Mouse (Mus musculus) midbrain, embryonic 10.5 days (tissue): ENCODE data around the gene Tmem54. TPM values are rescaled to one million over a fixed set of nuclear protein-coding genes. Genes with fewer than 3 reads are reported as not detected.

Experiments
- DNase-seq: peaks from one replicate; pipeline ENCODE4 v3.0.0-alpha.2; 2017; ENCODE audit warnings: low spot score
- H3K27ac ChIP-seq: fragments of 300-500 bp; sonication (generic); replicated peaks from 2 replicates; pipeline ENCODE4 v1.5.1; 2016; ENCODE audit warnings: mild to moderate bottlenecking
- H3K27me3 ChIP-seq: fragments of 300-500 bp; sonication (generic); 2 replicates; pipeline ENCODE4 v1.6.1; 2016; ENCODE audit warnings: low read depth, mild to moderate bottlenecking; ENCODE audit not compliant: poor library complexity, severe bottlenecking
- H3K36me3 ChIP-seq: fragments of 300-500 bp; sonication (generic); 2 replicates; pipeline ENCODE4 v1.6.1; 2016; ENCODE audit warnings: mild to moderate bottlenecking, moderate library complexity
- H3K4me1 ChIP-seq: fragments of 300-500 bp; sonication (generic); 2 replicates; pipeline ENCODE4 v1.6.1; 2016
- H3K4me3 ChIP-seq: fragments of 300-500 bp; sonication (generic); 2 replicates; pipeline ENCODE4 v1.5.1; 2016; ENCODE audit warnings: mild to moderate bottlenecking, moderate library complexity
- H3K9me3 ChIP-seq: fragments of 300-500 bp; sonication (generic); replicated peaks from 2 replicates; pipeline ENCODE4 v1.6.1; 2016; ENCODE audit warnings: mild to moderate bottlenecking
- WGBS: fragments of 180-500 bp; shearing (Covaris S2); methylation state at CpG from one replicate; pipeline ENCODE4 v1.1.7; 2016; 5-methylcytosine and 5-hydroxymethylcytosine counted together
- polyA plus RNA-seq: library from polyadenylated mRNA; unstranded; fragments of >200 nt; fragmentation: Nextera tagmentation; extraction: Ambion mirVana; gene quantifications from 2 replicates; pipeline ENCODE4 v1.2.1, GENCODE M21; 2016

Gene Tmem54
- polyA plus RNA-seq, 1 experiment from 2014 or later, result 2.1 TPM

DNA sequence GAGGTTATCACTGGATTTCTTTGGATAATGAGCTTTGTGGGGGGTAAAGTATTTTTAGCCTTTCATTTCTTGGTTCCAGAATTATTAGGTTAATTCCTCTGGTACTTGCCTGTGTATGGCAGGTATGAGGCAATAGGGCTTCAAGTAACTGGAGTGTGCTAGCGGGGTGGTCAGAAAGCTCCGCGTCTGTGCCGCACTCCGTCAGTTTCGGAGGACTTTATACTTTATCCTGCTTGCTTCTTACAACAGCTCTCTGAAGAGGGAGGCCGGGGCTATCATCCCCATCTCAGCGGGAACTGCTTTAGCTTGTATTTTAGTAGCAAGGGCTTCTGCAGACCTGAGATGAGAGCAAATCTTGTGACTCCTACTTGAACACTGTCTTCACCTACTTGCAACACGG, 26.2 kb upstream of the Tmem54 start:
- no peaks in the 10 kb centered on the region for H3K27me3 ChIP-seq
- WGBS, result 92% methylated on average over 9 of the region's 9 CpGs
- H3K4me3 ChIP-seq, result no peak overlapping the region
- no peaks in the 10 kb centered on the region for H3K9me3 ChIP-seq
- H3K27ac ChIP-seq, result no peak overlapping the region
- H3K4me1 ChIP-seq, result no peaks in the 10 kb centered on the region
- H3K36me3 ChIP-seq, result peaks cover 95% of the 10 kb centered on the region
- DNase-seq, result no peak

GRCm38 (mm10) chr4:129081041-129081440, 24.3 kb upstream of the Tmem54 start:
- no peak overlapping the region for H3K4me3 ChIP-seq
- 89% methylated on average over 7 of the region's 7 CpGs for WGBS
- H3K27me3 ChIP-seq, result no peaks in the 10 kb centered on the region
- no peaks in the 10 kb centered on the region for H3K4me1 ChIP-seq
- peaks cover 86% of the 10 kb centered on the region for H3K36me3 ChIP-seq
- H3K9me3 ChIP-seq, result no peaks in the 10 kb centered on the region
- H3K27ac ChIP-seq, result no peak overlapping the region
- no peak for DNase-seq

DNA sequence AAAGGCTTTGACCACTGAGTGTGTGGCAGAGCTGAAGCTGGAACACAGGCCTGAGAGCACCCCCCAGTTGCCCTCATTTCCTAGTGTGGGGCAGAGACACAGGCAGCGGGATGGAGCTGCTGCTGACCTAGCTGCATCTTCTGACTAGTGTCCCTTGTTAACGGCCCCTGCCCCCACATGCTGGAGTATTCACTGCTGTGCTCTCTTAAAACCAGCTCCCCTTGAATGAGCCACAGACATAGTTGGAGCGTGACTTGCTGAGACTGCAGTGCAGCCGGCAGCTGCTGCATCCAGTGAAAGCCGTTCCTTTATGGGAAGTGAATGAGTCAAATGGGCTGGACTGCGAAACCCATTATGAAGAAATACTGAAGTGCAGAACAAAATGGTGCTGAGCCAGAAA, 23.8 kb upstream of the Tmem54 start:
- peaks cover 81% of the 10 kb centered on the region for H3K36me3 ChIP-seq

GRCm38 (mm10) chr4:129081939-129082338, 23.4 kb upstream of the Tmem54 start:
- 90% methylated on average over 3 of the region's 3 CpGs for WGBS
- DNase-seq, result no peak
- H3K27ac ChIP-seq, result no peak overlapping the region
- H3K9me3 ChIP-seq, result no peaks in the 10 kb centered on the region
- no peaks in the 10 kb centered on the region for H3K4me1 ChIP-seq
- H3K36me3 ChIP-seq, result peaks cover 77% of the 10 kb centered on the region
- no peaks in the 10 kb centered on the region for H3K27me3 ChIP-seq
- no peak overlapping the region for H3K4me3 ChIP-seq

More for the DNA sequence above, 23.8 kb upstream of the Tmem54 start:
- no peak for DNase-seq
- WGBS, result 92% methylated on average over 6 of the region's 6 CpGs
- Histone ChIP-seq H3K4me3 (no peak overlapping the region), H3K9me3 (no peaks in the 10 kb centered on the region), H3K4me1 (no peaks in the 10 kb centered on the region), H3K27ac (no peak overlapping the region), H3K27me3 (no peaks in the 10 kb centered on the region)

DNA sequence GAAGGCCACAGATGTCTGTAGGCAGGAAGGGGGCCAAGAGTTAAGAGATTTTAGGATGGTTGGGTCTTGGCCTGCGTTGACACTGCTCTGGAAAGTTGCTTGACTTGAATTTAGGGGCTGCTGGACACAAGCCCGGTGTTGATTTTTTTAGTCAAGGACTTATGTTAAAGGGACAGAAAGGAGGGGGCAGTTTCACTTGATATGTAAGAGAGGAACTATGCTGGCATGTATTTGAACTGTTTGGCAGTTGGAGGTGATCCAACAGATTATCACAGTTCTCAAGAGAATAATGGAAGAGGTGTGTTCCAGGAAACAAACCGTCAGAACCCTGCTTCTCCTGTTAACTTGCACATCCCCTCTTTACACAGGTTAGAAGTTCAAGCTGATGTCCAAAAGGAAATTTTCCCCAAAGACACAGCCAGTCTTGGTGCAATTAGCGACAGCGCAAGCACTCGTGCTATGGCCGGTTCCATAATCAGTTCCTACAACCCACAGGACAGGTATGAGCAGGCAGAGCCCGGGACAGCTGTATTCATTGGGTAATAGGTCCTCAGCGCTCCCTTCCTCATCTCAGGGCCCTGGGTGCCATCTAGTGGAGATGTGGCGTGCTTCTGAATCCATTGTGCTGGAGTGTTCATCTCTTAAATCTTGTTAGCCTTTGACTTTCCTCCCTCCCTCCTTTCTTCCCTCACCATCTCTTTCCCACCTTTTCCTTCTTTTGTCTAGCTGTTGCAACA, 22.8 kb upstream of the Tmem54 start:
- Histone ChIP-seq H3K27ac (no peak overlapping the region), H3K9me3 (no peaks in the 10 kb centered on the region), H3K36me3 (peaks cover 71% of the 10 kb centered on the region), H3K27me3 (no peaks in the 10 kb centered on the region), H3K4me3 (no peak overlapping the region), H3K4me1 (no peaks in the 10 kb centered on the region)
- 46% methylated on average over 10 of the region's 10 CpGs for WGBS
- DNase-seq, result peak; percentile 63

DNA sequence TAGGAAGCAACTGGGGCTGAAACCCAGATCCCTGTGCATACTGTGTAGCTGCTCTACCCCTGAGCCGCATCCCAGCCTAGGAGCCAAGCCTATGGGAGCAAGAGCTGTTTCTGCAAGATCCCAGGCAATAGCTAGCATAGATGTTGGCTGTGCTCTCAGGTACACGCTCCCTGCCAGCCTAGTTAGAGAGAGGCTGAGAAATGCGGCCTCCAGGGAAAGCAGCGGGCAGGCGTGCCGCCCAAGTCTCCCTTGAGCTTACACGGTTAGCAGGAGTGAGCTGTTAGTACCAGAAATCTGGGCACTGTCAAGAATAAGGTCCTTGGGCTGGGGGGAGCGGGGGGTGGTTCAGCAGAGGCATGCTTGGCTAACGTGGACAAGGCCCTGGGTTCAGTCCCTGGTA, 20.5 kb upstream of the Tmem54 start:
- Histone ChIP-seq H3K27ac (no peak overlapping the region), H3K27me3 (no peaks in the 10 kb centered on the region), H3K4me3 (no peak overlapping the region), H3K36me3 (peaks cover 48% of the 10 kb centered on the region), H3K9me3 (no peaks in the 10 kb centered on the region), H3K4me1 (no peaks in the 10 kb centered on the region)
- no peak for DNase-seq
- WGBS, result 93% methylated on average over 9 of the region's 9 CpGs

- DNase-seq, result peak; percentile 61
- WGBS, result 29% methylated on average over 8 of the region's 8 CpGs
- Histone ChIP-seq H3K4me1 (no peaks in the 10 kb centered on the region), H3K27ac (no peak overlapping the region), H3K36me3 (peaks cover 36% of the 10 kb centered on the region), H3K4me3 (no peak overlapping the region), H3K27me3 (no peaks in the 10 kb centered on the region), H3K9me3 (no peaks in the 10 kb centered on the region)
Measured at GRCm38 (mm10) chr4:129086078-129086477, 19.3 kb upstream of the Tmem54 start.

- H3K4me1 ChIP-seq, result no peaks in the 10 kb centered on the region
- 58% methylated on average over 5 of the region's 5 CpGs for WGBS
Measured at GRCm38 (mm10) chr4:129087850-129088249, 17.5 kb upstream of the Tmem54 start.

GRCm38 (mm10) chr4:129095276-129095675, 10.1 kb upstream of the Tmem54 start:
- peaks cover 18% of the 10 kb centered on the region; the same call in 1 of the 2 replicates for H3K27me3 ChIP-seq
- no peaks in the 10 kb centered on the region for H3K36me3 ChIP-seq
- DNase-seq, result no peak
- no peak overlapping the region for H3K27ac ChIP-seq
- H3K9me3 ChIP-seq, result no peaks in the 10 kb centered on the region
- H3K4me3 ChIP-seq, result no peak overlapping the region
- H3K4me1 ChIP-seq, result no peaks in the 10 kb centered on the region
- WGBS, result 32% methylated on average over 15 of the region's 15 CpGs

More at GRCm38 (mm10) chr4:129087850-129088249, 17.5 kb upstream of the Tmem54 start:
- no peaks in the 10 kb centered on the region for H3K27me3 ChIP-seq
- H3K36me3 ChIP-seq, result peaks cover 22% of the 10 kb centered on the region
- no peak for DNase-seq
- no peaks in the 10 kb centered on the region for H3K9me3 ChIP-seq
- no peak overlapping the region for H3K27ac ChIP-seq
- no peak overlapping the region for H3K4me3 ChIP-seq

DNA sequence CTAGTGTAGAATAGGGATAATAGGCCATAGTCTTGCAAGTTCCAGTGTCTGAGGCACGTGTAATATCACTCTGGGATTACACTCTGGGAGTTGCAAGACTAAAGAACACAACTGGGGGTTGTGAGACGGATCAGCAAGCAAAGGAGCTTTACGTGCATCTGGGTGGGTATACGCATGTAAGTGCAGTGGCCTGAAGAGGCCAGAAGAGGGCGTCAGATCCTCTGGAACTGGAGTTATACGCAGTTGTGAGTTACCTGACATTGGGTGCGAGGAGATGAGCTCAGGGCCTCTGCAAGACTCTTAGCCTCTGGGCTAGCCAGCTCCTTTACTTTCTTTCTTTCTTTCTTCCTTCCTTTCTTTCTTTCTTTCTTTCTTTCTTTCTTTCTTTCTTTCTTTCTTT, 8.3 kb upstream of the Tmem54 start:
- 81% methylated on average over 7 of the region's 7 CpGs for WGBS
- H3K27ac ChIP-seq, result no peak overlapping the region
- peaks cover 18% of the 10 kb centered on the region; the same call in 1 of the 2 replicates for H3K27me3 ChIP-seq
- no peaks in the 10 kb centered on the region for H3K4me1 ChIP-seq
- H3K36me3 ChIP-seq, result no peaks in the 10 kb centered on the region
- H3K4me3 ChIP-seq, result no peak overlapping the region
- no peaks in the 10 kb centered on the region for H3K9me3 ChIP-seq
- no peak for DNase-seq

GRCm38 (mm10) chr4:129102133-129102829, 3.1 kb upstream of the Tmem54 start:
- H3K36me3 ChIP-seq, result no peaks in the 10 kb centered on the region
- peaks cover 18% of the 10 kb centered on the region for H3K4me1 ChIP-seq
- H3K4me3 ChIP-seq, result no peak overlapping the region
- no peak overlapping the region for H3K27ac ChIP-seq
- no peaks in the 10 kb centered on the region for H3K9me3 ChIP-seq
- peaks cover 43% of the 10 kb centered on the region for H3K27me3 ChIP-seq
- DNase-seq, result no peak
- WGBS, result 91% methylated on average over 14 of the region's 14 CpGs

DNA sequence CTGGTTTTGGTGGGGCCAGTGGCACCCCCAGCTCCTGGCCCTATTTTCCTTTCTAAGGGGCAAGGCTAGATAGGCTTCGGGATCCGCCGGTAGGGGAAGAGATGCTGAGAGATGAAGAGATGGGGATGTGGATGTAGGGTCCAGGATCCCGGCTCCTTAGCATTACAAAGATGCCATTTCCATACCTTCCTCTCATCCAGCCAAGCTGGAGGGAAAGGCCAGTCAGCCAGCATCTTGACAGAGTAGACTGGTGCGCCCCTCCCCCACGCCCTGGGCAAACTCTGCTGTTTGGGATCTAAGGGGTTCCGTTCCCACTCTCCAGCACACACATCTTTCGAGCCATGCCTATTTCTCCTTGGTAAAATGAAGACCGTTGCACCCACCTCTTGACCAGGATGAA, 725 bp downstream of the Tmem54 start:
- 20% methylated on average over 9 of the region's 9 CpGs for WGBS
- DNase-seq, result no peak
- H3K36me3 ChIP-seq, result no peaks in the 10 kb centered on the region
- no peaks in the 10 kb centered on the region for H3K9me3 ChIP-seq
- H3K27me3 ChIP-seq, result peaks cover 58% of the 10 kb centered on the region
- no peak overlapping the region for H3K4me3 ChIP-seq
- H3K27ac ChIP-seq, result no peak overlapping the region
- peaks cover 21% of the 10 kb centered on the region for H3K4me1 ChIP-seq

DNA sequence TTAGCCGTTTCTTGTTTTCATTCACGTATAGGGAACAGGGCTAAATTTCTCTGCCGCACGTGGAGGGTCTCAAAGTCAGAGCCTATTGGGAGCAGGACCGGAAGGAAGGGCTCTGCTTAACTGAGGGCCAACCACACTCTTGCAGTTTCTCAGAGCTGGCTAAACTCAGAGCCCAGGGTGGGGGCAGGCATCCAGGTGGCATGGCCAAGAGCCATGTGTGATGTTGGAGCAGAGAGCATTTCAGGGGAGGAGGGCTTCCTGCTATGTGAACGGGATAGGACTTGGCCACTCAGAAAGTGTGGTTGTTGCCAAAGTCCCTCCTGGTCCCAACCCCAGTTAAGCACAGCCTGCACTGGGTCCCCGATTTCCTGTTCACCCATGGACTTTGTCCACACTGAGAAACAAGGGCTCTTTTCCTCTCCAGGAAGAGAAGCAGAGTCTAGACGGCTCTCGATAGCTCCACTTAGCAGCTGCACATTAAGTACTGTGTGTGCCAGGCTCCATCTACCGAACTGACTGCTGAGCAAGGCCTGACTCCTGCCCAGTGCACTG, 2.1 kb downstream of the Tmem54 start:
- Histone ChIP-seq H3K4me3 (no peak overlapping the region), H3K36me3 (no peaks in the 10 kb centered on the region), H3K9me3 (no peaks in the 10 kb centered on the region), H3K4me1 (peaks cover 26% of the 10 kb centered on the region), H3K27ac (no peak overlapping the region), H3K27me3 (peaks cover 58% of the 10 kb centered on the region)
- 84% methylated on average over 10 of the region's 10 CpGs for WGBS
- DNase-seq, result no peak
